Mouse (Mus musculus) inflammation-experienced regulatory T-cells (primary cell): ENCODE measurements around the gene Gm10282. TPM values are rescaled to one million over a fixed set of nuclear protein-coding genes. Genes with fewer than 3 reads are reported as not detected.

Experiments used
- polyA plus RNA-seq, 2 experiments: library from polyadenylated mRNA; unstranded; fragments of 100-300 nt; shearing (Covaris generic); gene quantifications; one replicate each; pipeline ENCODE4 v1.2.1; 2017

Gene Gm10282
- 10 to 100 TPM in 1 of 2 experiments, 1 to 10 TPM in 1; 3.4 to 12.4 TPM for polyA plus RNA-seq

GRCm38 (mm10) chr8:72305210-72305905, at the start of gene Gm10282:
TSS of gene Gm10282 (minus strand) at chr8:72305260.

DNA sequence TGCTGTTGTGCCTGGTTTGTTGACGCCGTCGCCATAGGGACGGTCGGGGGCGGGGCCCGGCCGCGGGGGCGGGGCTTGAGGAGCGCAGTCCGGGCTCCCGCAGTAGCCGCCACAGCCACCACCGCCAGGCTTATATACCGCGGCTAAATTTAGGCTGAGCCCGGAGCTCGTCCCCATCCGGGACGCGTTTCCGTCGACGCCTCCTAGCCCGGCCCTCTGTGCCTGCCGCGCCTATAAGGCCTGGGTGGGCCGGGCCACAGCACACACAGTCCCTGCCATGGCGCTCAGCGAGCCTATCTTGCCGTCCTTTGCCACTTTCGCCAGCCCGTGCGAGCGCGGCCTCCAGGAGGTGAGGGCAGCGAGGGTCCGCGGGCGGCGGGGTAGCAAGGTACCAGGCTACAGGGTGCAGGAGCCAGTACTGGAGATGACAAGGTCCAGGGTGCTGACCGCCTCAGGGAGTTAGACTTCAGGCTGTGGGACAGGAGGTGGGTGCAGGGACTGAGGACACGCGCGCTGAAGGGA, 13.8 kb upstream of the Gm10282 start, which contains the start of gene Klf2:
TSS of gene Klf2 (plus strand) at position 233 of the 522 bp plus-strand sequence.

Other genes starting within 250 kb of the Gm10282 start
- gene Olfr373, start 222.1 kb downstream of the Gm10282 start, polyA plus RNA-seq = 1 to 10 TPM in 1 of 2 experiments, under 1 TPM in 1; 0.41 to 1.5 TPM
- under 1 TPM; 0.17 to 0.88 TPM for gene Olfr374, start 198.2 kb downstream of the Gm10282 start, polyA plus RNA-seq
- gene Tpm4, start 170.3 kb downstream of the Gm10282 start, polyA plus RNA-seq = 100 to 1,000 TPM; 270 to 278 TPM
- gene Rab8a, start 144.1 kb downstream of the Gm10282 start, polyA plus RNA-seq = 100 to 1,000 TPM; 155 to 202 TPM
- 10 to 100 TPM; 24.9 to 27.1 TPM for gene Hsh2d, start 115.6 kb downstream of the Gm10282 start, polyA plus RNA-seq
- gene Cib3, start 92.4 kb downstream of the Gm10282 start, polyA plus RNA-seq = under 1 TPM in 1 of 2 experiments, not detected in 1; 0.65 TPM
- gene Gm11034, start 91.6 kb downstream of the Gm10282 start, polyA plus RNA-seq = not detected
- gene Fam32a, start 85.5 kb downstream of the Gm10282 start, polyA plus RNA-seq = 100 to 1,000 TPM; 105 to 112 TPM
- gene Ap1m1, start 65.2 kb downstream of the Gm10282 start, polyA plus RNA-seq = 100 to 1,000 TPM; 160 to 194 TPM
- 100 to 1,000 TPM; 349 to 689 TPM for gene Klf2, start 13.8 kb upstream of the Gm10282 start, polyA plus RNA-seq
- 10 to 100 TPM; 41.3 to 42.8 TPM for gene Eps15l1, start 116.2 kb upstream of the Gm10282 start, polyA plus RNA-seq
- 1 to 10 TPM in 1 of 2 experiments, under 1 TPM in 1; 0.35 to 1.2 TPM for gene Calr3, start 138.6 kb upstream of the Gm10282 start, polyA plus RNA-seq
- 1 to 10 TPM; 4.8 to 8.0 TPM for gene 1700030K09Rik, start 138.6 kb upstream of the Gm10282 start, polyA plus RNA-seq
- gene Cherp, start 170.0 kb upstream of the Gm10282 start, polyA plus RNA-seq = 10 to 100 TPM; 90.4 to 97.2 TPM
- 10 to 100 TPM; 53.1 to 66.2 TPM for gene Slc35e1, start 187.4 kb upstream of the Gm10282 start, polyA plus RNA-seq
- gene Med26, start 243.0 kb upstream of the Gm10282 start, polyA plus RNA-seq = 10 to 100 TPM; 14.0 to 16.1 TPM